Mouse (Mus musculus): Measurements from ENCODE around the gene Ppfibp1.

DNA sequence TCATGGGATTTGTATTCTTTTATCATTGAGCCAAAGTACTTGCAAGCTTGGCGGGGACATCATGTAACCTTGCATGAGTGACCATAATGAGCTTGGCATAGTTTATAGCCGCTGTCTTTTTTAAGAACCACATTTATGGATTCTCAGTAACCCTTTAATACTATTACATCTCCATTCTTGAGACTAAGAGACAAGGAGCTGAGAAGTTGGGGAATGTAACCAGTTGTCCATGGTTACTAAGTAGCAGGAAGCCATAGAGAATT is 134.8 kb downstream of the Ppfibp1 start:
- TF ChIP-seq CTCF (IDR thresholded peaks at IDR 0.05; ENCODE audit: low read depth, low read length) (no peak), TAL1 (conservative IDR thresholded peaks at IDR 0.05; ENCODE audit: low read depth, low read length) (no peak), POLR2AphosphoS5 (IDR thresholded peaks at IDR 0.05; ENCODE audit: insufficient replicate concordance, low read depth, low read length) (no peak), GATA1 (IDR thresholded peaks at IDR 0.05; ENCODE audit: borderline replicate concordance, low read length) (no peak)

All from G1E (cell line).